Mouse (Mus musculus): ENCODE data around the gene Eif4a3. TPM values are rescaled to one million over a fixed set of nuclear protein-coding genes. Genes with fewer than 3 reads are reported as not detected.

The Eif4a3 gene
- polyA plus RNA-seq, 1 experiment from 2014 or later = 385 TPM

DNA sequence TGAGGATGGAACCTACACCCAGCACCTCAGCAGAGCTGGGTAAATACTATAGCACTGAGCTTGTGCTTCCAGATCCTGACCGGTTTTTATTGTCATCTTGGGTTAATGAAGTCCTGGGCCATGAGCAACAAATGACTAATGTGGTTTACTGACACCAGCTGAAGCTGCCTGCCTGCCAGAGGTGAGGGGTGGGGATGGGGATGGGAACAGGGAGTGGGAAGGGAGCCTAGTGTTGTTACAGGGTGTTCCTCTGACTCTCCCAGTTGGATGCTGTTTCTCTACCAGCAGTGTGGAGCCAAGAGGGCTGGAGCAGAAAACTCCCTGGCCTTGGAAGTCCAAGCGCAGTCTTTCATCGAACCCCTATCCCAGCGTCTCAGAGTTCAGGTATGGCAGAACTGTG lies 16.8 kb upstream of the Eif4a3 start:
- Histone ChIP-seq H3K27ac (no peak overlapping the region), H3K36me3 (no peaks in the 10 kb centered on the region), H3K9ac (no peak overlapping the region), H3K9me3 (no peaks in the 10 kb centered on the region), H3K4me2 (no peak overlapping the region), H3K27me3 (no peaks in the 10 kb centered on the region), H3K4me1 (no peaks in the 10 kb centered on the region), H3K4me3 (no peak overlapping the region)
- WGBS = 88% methylated on average over 4 of the region's 4 CpGs
- no peak for ATAC-seq (ENCODE audit: insufficient number of reproducible peaks, insufficient read depth, low FRiP score, low TSS enrichment, low read depth)

DNA sequence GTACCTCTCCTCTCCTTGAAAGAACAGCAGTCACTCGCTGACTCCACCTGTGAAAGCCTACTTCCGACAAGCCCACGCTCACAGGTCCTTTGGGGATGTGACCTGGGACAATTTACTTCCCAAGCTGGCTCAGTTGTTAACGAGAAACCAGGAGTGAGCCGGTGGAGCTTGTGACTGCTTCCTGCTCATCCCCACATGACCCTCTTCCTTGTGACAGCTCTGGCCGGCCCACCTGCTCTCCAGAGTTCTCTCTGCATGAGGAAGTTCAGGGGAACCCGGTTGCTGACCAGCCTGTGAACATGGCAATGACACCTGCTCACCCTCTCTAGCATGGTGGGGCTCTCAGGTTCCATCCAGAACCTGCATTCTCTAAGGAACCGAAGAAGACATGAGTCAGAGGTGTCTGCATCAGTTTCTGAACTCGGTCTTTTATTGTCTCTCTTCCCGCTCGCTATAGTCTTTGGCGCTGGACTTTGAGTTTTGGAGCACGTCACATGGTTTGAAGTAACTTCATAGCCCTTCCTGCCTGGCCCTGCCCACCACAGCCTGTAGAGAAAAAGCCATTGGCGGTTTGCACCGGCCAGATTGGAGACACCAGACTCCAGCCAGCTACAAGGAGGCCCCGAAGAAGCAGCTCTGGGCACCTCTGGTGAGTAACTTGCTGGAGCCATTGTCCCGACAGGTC lies 14.5 kb upstream of the Eif4a3 start:
- Histone ChIP-seq H3K27me3 (peaks cover 12% of the 10 kb centered on the region), H3K9me3 (no peaks in the 10 kb centered on the region), H3K27ac (no peak overlapping the region), H3K9ac (no peak overlapping the region), H3K4me3 (no peak overlapping the region), H3K36me3 (no peaks in the 10 kb centered on the region), H3K4me1 (no peaks in the 10 kb centered on the region), H3K4me2 (no peak overlapping the region)
- ATAC-seq (ENCODE audit: insufficient number of reproducible peaks, insufficient read depth, low FRiP score, low TSS enrichment, low read depth) = no peak
- WGBS = 76% methylated on average over 17 of the region's 17 CpGs

DNA sequence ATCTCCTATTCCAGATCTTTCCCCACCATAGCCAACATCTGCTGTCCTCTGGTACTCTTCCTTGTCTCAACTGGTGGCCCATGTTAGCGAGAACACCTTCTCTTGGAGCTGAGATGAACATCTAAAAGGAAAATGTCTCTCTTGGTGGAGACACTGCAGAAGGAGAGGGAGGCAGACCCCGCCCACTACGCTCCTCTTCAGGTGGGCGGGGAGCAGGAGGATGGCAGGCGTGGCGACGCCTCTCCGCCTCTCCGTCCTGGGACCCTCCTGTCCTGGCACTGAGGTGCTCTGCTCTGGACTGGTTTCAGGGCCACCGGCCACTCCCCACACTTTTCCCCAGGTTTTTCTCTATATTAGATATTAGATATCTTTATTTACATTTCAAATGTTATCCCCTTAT lies 10.7 kb upstream of the Eif4a3 start:
- Histone ChIP-seq H3K27ac (no peak overlapping the region), H3K27me3 (peaks cover 20% of the 10 kb centered on the region), H3K4me3 (no peak overlapping the region), H3K9me3 (no peaks in the 10 kb centered on the region), H3K4me2 (no peak overlapping the region), H3K4me1 (peaks cover 17% of the 10 kb centered on the region), H3K9ac (no peak overlapping the region), H3K36me3 (no peaks in the 10 kb centered on the region)
- ATAC-seq (ENCODE audit: insufficient number of reproducible peaks, insufficient read depth, low FRiP score, low TSS enrichment, low read depth) = no peak
- 15% methylated on average over 10 of the region's 10 CpGs for WGBS

DNA sequence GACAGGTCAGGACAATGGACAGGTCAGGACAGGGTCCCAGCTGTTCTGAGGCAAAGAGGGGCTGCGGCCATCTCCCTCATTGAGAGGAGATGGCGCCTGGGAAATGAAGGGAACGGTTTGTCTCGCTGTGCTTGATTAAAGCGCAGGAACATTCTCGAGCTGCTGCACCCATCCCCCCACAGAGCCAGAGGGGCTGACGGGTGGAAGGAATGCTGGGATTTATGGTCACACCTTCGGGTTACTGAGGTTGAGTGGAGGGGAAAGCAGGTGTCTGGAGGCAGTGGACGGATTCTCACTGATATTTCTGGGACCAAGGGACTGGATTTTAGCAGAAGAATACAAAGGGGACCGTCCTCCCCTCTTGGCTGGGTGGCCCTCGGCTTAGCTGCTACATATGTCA lies 8.0 kb upstream of the Eif4a3 start:
- Histone ChIP-seq H3K4me2 (peak overlapping the region; percentile 27), H3K9me3 (no peaks in the 10 kb centered on the region), H3K9ac (peak overlapping the region; percentile 55; the same call in 1 of the 2 replicates), H3K27me3 (peaks cover 36% of the 10 kb centered on the region), H3K27ac (no peak overlapping the region), H3K4me1 (peaks cover 17% of the 10 kb centered on the region), H3K4me3 (peak overlapping the region; percentile 14; the same call in 1 of the 2 replicates), H3K36me3 (no peaks in the 10 kb centered on the region)
- WGBS = 17% methylated on average over 11 of the region's 11 CpGs
- ATAC-seq (ENCODE audit: insufficient number of reproducible peaks, insufficient read depth, low FRiP score, low TSS enrichment, low read depth) = no peak

DNA sequence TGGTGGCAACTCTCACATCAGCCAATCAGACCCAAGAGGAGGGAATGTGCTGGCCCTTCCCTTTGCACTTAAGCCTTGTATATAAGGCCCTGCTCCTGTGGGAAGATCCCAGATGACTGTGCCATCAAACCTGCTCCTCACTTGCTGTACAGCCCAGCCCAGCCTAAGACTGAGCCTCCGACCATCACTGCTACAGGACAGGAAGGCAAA lies 7.7 kb upstream of the Eif4a3 start, which contains the start of gene Card14:
TSS of gene Card14 (plus strand) at position 111 of the 210 bp plus-strand sequence.
- H3K27ac ChIP-seq = no peak within 1 kb of the TSS
- ATAC-seq (ENCODE audit: insufficient number of reproducible peaks, insufficient read depth, low FRiP score, low TSS enrichment, low read depth) = no peak
- peak within 1 kb of the TSS; percentile 55; the same call in 1 of the 2 replicates for H3K9ac ChIP-seq
- H3K9me3 ChIP-seq = no peaks in the 10 kb centered on the region
- peaks cover 36% of the 10 kb centered on the region for H3K27me3 ChIP-seq
- H3K36me3 ChIP-seq = no peaks in the 10 kb centered on the region
- WGBS = 47% methylated on average over 1 of the region's 1 CpGs
- peak within 1 kb of the TSS; percentile 27 for H3K4me2 ChIP-seq
- peak within 1 kb of the TSS; percentile 14; the same call in 1 of the 2 replicates for H3K4me3 ChIP-seq
- H3K4me1 ChIP-seq = peaks cover 17% of the 10 kb centered on the region

DNA sequence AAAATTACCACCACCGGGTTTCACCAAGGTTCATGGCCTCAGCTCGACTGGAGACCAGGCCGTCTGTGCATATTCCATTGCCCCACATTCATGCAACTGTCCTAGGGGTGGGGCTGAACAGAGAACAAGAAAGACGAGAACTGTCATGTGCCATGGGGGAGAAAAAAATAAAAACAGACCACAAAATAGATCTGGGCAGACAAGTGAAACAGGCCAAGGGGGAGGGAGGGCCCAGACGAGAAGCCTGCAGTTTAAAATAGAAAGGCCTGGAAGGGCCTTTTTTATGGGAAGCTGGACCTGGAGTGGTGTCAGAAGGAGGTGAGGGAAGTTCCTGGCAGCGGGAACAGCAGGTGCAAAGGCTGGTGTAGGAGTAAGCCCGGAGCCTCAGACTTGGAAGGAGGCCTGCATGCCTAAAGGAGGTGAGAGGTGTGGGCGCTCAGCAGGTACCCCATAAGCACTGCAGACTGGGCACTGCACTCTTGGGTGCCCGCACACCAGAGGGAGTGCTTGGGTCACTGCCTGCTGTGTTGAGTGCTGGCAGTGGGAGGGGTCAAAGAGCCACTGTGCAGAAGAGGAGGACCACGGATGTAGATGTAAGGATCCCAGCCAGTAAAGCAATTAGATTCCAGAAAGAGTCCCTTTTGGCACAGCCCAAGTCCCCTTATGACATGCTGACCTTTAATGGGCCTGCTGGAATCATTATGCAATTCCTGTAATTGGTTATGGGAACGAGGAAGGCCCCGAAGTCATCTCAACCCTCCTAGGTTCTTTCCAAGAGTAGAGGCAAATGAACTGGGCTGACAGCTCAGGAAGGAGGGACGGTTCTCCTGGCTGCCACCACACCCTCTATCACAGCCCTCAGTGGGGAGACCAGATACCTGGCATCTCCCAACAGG lies 7.1 kb upstream of the Eif4a3 start:
- Histone ChIP-seq H3K27me3 (peaks cover 36% of the 10 kb centered on the region), H3K27ac (no peak overlapping the region), H3K9me3 (no peaks in the 10 kb centered on the region), H3K36me3 (no peaks in the 10 kb centered on the region), H3K4me3 (no peak overlapping the region), H3K4me2 (peak overlapping the region; percentile 11; the same call in 1 of the 2 replicates), H3K4me1 (peaks cover 17% of the 10 kb centered on the region), H3K9ac (no peak overlapping the region)
- no peak for ATAC-seq (ENCODE audit: insufficient number of reproducible peaks, insufficient read depth, low FRiP score, low TSS enrichment, low read depth)
- 52% methylated on average over 13 of the region's 13 CpGs for WGBS

DNA sequence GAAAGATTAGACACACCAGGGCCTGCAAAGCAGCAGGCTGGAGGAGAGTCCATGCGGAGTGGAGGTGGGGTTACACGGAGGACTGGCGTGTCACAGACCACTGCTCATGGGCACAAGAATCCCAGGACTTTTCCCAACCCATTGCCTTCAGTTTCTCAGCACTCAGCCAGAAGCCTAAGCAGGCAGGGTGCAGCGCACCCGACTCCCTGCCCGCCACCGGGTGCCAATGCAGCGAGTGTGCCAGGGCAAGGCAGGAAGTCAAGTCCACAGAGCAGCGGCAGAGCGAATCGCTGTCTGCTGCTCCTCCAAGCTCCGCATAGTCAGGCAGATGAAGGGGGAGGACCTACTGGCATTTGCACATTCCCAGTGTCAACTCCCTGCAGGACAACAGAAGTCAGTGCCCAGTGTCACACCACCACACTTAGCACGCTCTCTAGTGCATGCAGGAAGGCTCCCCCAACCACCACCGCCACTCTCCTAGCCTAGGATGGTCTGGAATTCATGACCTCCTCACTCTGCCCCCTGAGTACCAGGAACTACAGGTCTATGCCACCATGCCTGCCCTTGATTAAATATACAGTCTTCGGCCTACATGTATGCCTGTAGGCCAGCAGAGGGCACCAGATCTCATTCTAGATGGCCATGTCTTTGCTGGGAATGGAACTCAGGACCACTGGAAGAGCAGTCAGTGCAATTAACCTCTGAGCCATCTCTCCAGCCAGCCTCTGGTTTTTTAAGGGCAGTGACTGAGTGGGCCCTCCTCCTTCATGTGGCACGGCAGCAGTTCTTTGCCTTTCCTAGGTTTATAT lies 5.2 kb upstream of the Eif4a3 start:
- WGBS = 40% methylated on average over 16 of the region's 16 CpGs
- no peak for ATAC-seq (ENCODE audit: insufficient number of reproducible peaks, insufficient read depth, low FRiP score, low TSS enrichment, low read depth)

DNA sequence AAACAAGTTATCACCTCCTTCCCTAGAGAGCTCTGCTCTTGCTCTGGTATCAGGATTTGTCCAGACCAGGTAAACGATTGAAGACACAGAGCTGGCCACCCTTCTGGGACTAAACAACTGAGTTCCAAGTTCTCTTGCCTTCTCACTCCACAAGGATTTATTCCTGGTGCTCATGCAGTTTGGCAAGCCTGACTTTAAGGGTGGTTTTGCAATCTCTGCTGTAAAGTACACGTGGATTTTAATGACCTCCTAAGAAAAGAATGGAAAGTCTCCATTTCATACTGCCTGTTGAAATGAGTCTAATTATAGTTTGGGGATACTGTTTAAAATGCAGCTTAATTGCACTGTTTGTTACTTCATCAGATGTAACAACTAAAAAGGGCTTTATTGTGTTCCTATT lies 1.1 kb upstream of the Eif4a3 start:
- peaks cover 15% of the 10 kb centered on the region for H3K4me1 ChIP-seq
- ATAC-seq (ENCODE audit: insufficient number of reproducible peaks, insufficient read depth, low FRiP score, low TSS enrichment, low read depth) = no peak
- H3K36me3 ChIP-seq = peaks cover 24% of the 10 kb centered on the region
- H3K4me2 ChIP-seq = peak overlapping the region; percentile 86
- H3K4me3 ChIP-seq = peak overlapping the region; percentile 99; the same call in 1 of the 2 replicates
- H3K9me3 ChIP-seq = no peaks in the 10 kb centered on the region
- H3K9ac ChIP-seq = 0 out of 2 replicates have a peak overlapping the region, but pooled peaks have one; percentile 99
- no peak overlapping the region for H3K27ac ChIP-seq
- 26% methylated on average over 2 of the region's 2 CpGs for WGBS
- H3K27me3 ChIP-seq = peaks cover 16% of the 10 kb centered on the region

More for the DNA sequence above, 5.2 kb upstream of the Eif4a3 start:
- Histone ChIP-seq H3K36me3 (no peaks in the 10 kb centered on the region), H3K9me3 (no peaks in the 10 kb centered on the region), H3K4me1 (peaks cover 20% of the 10 kb centered on the region), H3K27me3 (peaks cover 29% of the 10 kb centered on the region), H3K4me3 (no peak overlapping the region), H3K4me2 (no peak overlapping the region), H3K27ac (no peak overlapping the region), H3K9ac (0 out of 2 replicates have a peak overlapping the region, but pooled peaks have one; percentile 32)

DNA sequence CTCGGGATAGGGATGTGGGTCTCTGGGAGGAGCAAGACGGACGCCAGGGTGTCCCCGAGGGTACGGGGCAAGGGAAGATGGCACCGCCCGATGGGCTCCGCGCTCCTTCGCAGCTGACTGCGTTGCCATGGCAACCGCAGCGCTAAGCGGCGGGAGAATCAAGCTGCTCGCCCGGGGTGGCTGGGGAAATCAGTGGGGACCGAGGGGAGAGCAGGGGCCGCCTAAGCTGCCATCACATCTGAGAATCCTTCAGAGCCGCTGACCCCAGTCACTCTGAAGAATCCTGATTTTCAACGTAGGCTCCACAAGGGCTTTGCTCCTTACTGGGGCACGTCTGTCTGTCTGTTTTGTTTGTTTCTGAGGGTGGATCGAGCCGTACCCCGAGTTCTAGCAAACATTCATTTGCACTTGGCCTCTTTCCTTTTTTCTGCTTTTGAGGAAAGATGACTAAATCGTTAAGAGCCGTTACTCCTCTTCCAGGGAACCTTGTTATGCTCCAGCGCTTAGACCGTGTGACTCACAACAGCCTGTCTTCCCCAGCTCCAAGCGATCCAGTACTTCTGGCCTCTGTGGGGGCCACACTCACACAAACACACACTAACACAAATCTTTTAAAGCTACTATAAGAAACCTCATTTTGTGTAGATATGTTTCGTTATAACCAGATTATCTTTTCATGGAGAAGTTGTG lies 502 bp upstream of the Eif4a3 start:
- peak overlapping the region; percentile 88 for H3K27ac ChIP-seq
- H3K4me2 ChIP-seq = peak overlapping the region; percentile 86
- peaks cover 16% of the 10 kb centered on the region for H3K27me3 ChIP-seq
- H3K36me3 ChIP-seq = peaks cover 30% of the 10 kb centered on the region
- peak overlapping the region; percentile 99 for H3K4me3 ChIP-seq
- no peaks in the 10 kb centered on the region for H3K9me3 ChIP-seq
- ATAC-seq (ENCODE audit: insufficient number of reproducible peaks, insufficient read depth, low FRiP score, low TSS enrichment, low read depth) = peak; percentile 73
- H3K9ac ChIP-seq = peak overlapping the region; percentile 99
- peaks cover 15% of the 10 kb centered on the region for H3K4me1 ChIP-seq
- WGBS = 1% methylated on average over 31 of the region's 31 CpGs

DNA sequence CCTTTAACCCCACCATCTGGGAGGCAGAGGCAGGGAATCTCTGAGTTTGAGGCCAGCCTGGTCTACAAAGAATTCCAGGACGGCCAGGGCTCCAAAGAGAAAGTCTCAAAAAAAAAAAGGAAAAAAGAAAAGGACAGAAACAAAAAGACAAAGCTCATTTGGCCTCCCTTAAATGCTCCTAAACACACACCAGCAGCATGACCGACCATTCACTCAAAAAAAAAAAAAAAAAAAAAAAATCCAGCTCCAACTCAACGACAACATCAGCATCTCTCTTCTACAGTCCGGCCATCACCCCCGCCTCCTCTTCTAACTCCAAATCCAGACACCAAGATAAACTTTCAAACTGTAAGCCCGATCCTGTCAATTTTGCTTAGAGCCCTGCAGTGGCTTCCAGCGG lies 972 bp downstream of the Eif4a3 start:
- WGBS = 14% methylated on average over 7 of the region's 7 CpGs
- Histone ChIP-seq H3K4me1 (peaks cover 15% of the 10 kb centered on the region), H3K4me2 (peak overlapping the region; percentile 86), H3K9ac (peak overlapping the region; percentile 99), H3K4me3 (peak overlapping the region; percentile 99), H3K27ac (peak overlapping the region; percentile 88; the same call in 1 of the 2 replicates), H3K27me3 (peaks cover 3% of the 10 kb centered on the region), H3K9me3 (no peaks in the 10 kb centered on the region), H3K36me3 (peaks cover 44% of the 10 kb centered on the region)
- no peak for ATAC-seq (ENCODE audit: insufficient number of reproducible peaks, insufficient read depth, low FRiP score, low TSS enrichment, low read depth)

DNA sequence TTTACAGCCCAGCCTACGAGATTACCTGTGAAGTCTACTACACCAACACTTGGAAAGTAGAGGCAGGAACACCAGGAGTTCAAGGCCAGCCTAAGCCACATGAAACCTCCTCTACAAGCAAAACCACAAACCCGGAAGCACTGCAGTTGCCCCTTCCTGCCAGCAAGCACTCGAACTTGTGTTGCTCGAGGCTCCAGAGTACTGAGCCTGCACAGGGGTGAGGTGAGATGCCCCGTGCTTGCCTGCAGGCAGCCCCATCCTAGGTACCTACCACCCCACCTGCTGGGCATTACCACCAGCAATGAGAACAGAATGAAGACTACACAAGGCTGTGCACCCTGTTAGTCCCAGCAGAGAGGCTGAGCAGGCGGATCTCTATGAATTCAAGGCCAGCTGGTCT lies 1.9 kb downstream of the Eif4a3 start:
- Histone ChIP-seq H3K27ac (no peak overlapping the region), H3K9me3 (no peaks in the 10 kb centered on the region), H3K27me3 (no peaks in the 10 kb centered on the region), H3K4me2 (peak overlapping the region; percentile 86), H3K9ac (peak overlapping the region; percentile 99), H3K4me1 (peaks cover 15% of the 10 kb centered on the region), H3K4me3 (peak overlapping the region; percentile 99; the same call in 1 of the 2 replicates), H3K36me3 (peaks cover 53% of the 10 kb centered on the region)
- 85% methylated on average over 6 of the region's 6 CpGs for WGBS
- ATAC-seq (ENCODE audit: insufficient number of reproducible peaks, insufficient read depth, low FRiP score, low TSS enrichment, low read depth) = no peak
